Mouse (Mus musculus): ENCODE measurements around the gene 2010111I01Rik.

DNA sequence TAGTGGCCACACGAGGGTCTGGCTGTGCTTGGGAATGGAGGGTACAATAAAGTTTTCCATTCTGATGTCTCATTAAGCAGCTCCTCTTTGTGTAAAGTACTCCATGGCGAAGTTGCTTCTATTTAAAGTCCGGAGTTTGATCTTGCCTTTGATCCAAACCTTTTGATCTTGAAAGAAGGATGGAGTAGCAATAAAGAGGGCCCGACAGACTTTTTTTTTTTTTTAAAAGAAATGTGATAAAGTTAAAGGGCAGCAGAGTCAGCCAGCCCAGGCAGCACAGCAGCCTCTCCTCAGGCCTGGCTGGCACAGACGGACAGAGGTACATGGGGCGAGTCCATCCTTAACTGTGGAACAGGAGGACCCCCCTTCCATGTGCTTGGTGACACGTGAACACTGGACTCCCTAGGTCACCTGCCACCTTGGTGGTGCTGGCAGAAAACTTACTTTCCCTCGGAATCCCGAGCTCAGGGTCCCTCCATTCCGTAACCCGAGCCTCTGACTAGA, 274.7 kb downstream of the 2010111I01Rik start:
- TF ChIP-seq POLR2A (IDR thresholded peaks at IDR 0.05; ENCODE audit: insufficient read depth, low read depth, low read length) (no peak), CTCF (IDR thresholded peaks at IDR 0.05; ENCODE audit: insufficient read depth, low read depth, low read length) (no peak)
